Mouse (Mus musculus) neural tube, embryonic 12.5 days (tissue): Measurements from ENCODE around the gene Hsd17b10. TPM values are rescaled to one million over a fixed set of nuclear protein-coding genes. Genes with fewer than 3 reads are reported as not detected.

ENCODE experiments used
- ATAC-seq: fragments of 200-750 bp; cut with Nextera tagmentation; 2 replicates; pipeline ENCODE4 v1.8.0; 2017; ENCODE audit warnings: low read depth, mild to moderate bottlenecking, moderate TSS enrichment, moderate library complexity; ENCODE audit not compliant: low FRiP score
- H3K27ac ChIP-seq: fragments of 300-500 bp; sonication (generic); 2 replicates; pipeline ENCODE4 v1.5.1; 2016
- H3K27me3 ChIP-seq: fragments of 300-500 bp; sonication (generic); replicated peaks from 2 replicates; pipeline ENCODE4 v1.6.1; 2016; ENCODE audit warnings: mild to moderate bottlenecking
- H3K36me3 ChIP-seq: fragments of 300-500 bp; sonication (generic); 2 replicates; pipeline ENCODE4 v1.6.1; 2016; ENCODE audit warnings: mild to moderate bottlenecking
- H3K4me1 ChIP-seq: fragments of 300-500 bp; sonication (generic); 2 replicates; pipeline ENCODE4 v1.6.1; 2016
- H3K4me2 ChIP-seq: fragments of 300-500 bp; sonication (generic); replicated peaks from 2 replicates; pipeline ENCODE4 v1.6.1; 2016; ENCODE audit warnings: mild to moderate bottlenecking
- H3K4me3 ChIP-seq: fragments of 300-500 bp; sonication (generic); 2 replicates; pipeline ENCODE4 v1.5.1; 2016
- H3K9ac ChIP-seq: fragments of 300-500 bp; sonication (generic); 2 replicates; pipeline ENCODE4 v1.6.1; 2016; ENCODE audit warnings: mild to moderate bottlenecking
- H3K9me3 ChIP-seq: fragments of 300-500 bp; sonication (generic); 2 replicates; pipeline ENCODE4 v1.6.1; 2016; ENCODE audit warnings: mild to moderate bottlenecking
- WGBS: fragments of 180-500 bp; shearing (Covaris S2); methylation state at CpG from one replicate; pipeline ENCODE4 v1.1.7; 2016; 5-methylcytosine and 5-hydroxymethylcytosine counted together
- polyA plus RNA-seq: library from polyadenylated mRNA; unstranded; fragments of >200 nt; fragmentation: Nextera tagmentation; extraction: Ambion mirVana; gene quantifications from 2 replicates; pipeline ENCODE4 v1.2.1, GENCODE M21; 2016

The Hsd17b10 gene
- polyA plus RNA-seq, 1 experiment from 2014 or later, result 139 TPM

DNA sequence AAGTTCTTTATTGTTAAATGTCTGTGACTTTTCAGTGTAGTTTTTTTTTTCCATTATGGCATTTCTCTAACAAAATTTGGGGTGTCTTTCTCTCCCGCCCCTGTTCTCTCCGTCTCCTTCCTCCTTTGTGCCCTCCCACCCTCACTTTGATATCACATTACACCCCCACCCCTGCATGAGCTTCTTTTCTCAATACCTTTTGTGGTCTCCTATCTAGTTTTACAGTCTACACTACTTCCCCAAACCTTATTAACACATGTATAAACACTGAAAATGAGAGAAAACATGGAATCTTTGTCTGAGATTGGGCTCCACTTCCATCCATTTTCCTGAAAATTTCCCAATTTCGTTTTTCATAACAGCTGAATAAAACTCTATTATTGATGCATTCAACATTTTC is 50.9 kb downstream of the Hsd17b10 start:
- no peak overlapping the region for H3K4me3 ChIP-seq
- H3K27me3 ChIP-seq, result 0 out of 2 replicates have a peak, but pooled peaks cover 6% of the 10 kb centered on the region
- H3K4me1 ChIP-seq, result no peaks in the 10 kb centered on the region
- no peak overlapping the region for H3K9ac ChIP-seq
- H3K9me3 ChIP-seq, result no peaks in the 10 kb centered on the region
- no peak overlapping the region for H3K27ac ChIP-seq
- ATAC-seq, result no peak
- peaks cover 3% of the 10 kb centered on the region; the same call in 1 of the 2 replicates for H3K36me3 ChIP-seq
- H3K4me2 ChIP-seq, result no peak overlapping the region
- WGBS, result 90% methylated on average over 3 of the region's 3 CpGs

Other genes starting within 250 kb of the Hsd17b10 start
- 64.2 and 74.3 TPM in 2 replicates for gene Huwe1, start 201.0 kb upstream of the Hsd17b10 start, polyA plus RNA-seq
- gene Ribc1, start 14.4 kb downstream of the Hsd17b10 start, polyA plus RNA-seq, result 3.4 and 3.7 TPM in 2 replicates
- gene Smc1a, start 14.6 kb downstream of the Hsd17b10 start, polyA plus RNA-seq, result 100 and 109 TPM in 2 replicates
- gene Iqsec2, start 142.4 kb downstream of the Hsd17b10 start, polyA plus RNA-seq, result 2.6 and 3.0 TPM in 2 replicates
- gene Kdm5c, start 231.2 kb downstream of the Hsd17b10 start, polyA plus RNA-seq, result 48.0 and 54.8 TPM in 2 replicates